Mouse (Mus musculus) duodenum, adult 2 months (tissue): ENCODE measurements around the gene Zfand3. TPM values are rescaled to one million over a fixed set of nuclear protein-coding genes. Genes with fewer than 3 reads are reported as not detected.

Experiments used
- polyA plus RNA-seq: library from polyadenylated mRNA; depleted of rRNA; stranded (reverse); fragments of >200 nt; gene quantifications from 2 replicates; pipeline ENCODE4 v1.2.3, GENCODE M21; 2012; ENCODE audit warnings: low replicate concordance; rRNA removed

Zfand3 gene
- 36.8 and 47.7 TPM in 2 replicates for polyA plus RNA-seq

GRCm38 (mm10) chr17:30004203-30005102, at the start of gene Zfand3:
Gene Zfand3 (plus strand): TSS chr17:30004733.

GRCm38 (mm10) chr17:29970037-29970555, 34.4 kb upstream of the Zfand3 start, which contains the start of gene Mdga1:
Gene Mdga1 (minus strand): TSS chr17:29970087.

Other genes starting within 250 kb of the Zfand3 start
- gene Mdga1, start 34.6 kb upstream of the Zfand3 start, polyA plus RNA-seq: 0.68 and 3.7 TPM in 2 replicates